In the genomic region with DNA sequence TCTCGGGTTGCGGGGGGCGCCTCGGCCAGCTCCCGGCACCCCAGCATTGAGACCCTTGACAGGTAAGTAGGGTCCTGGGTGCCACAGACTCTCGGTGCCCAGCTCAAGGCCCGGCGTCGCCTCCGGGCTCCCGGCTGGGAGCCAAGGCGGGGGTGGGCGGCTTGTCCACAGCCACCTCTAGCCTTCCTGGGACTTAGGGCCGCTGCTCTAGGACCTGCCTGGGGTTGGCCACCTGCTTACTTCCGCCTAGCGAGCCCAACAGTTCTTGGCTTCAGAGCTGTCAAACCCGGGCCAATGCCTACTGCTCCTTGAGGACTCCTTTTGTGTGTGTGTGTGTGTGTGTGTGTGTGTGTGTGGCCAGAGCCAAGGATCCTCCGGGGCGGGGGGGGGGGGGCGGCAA, we compare ENCODE assay signal across 8 mouse cellular contexts. TPM values are rescaled to one million over a fixed set of nuclear protein-coding genes. Genes with fewer than 3 reads are reported as not detected.
DNase-seq lines count a peak whose midpoint lies in the region; ATAC-seq and TF ChIP-seq lines count a peak whose summit lies in the region.

No protein-coding gene starts in this region.

- peak; percentile 67 for DNase-seq in 3134 (ENCODE audit: extremely low read depth, insufficient read length, low spot score)
- no peak for DNase-seq in ES-E14 (ENCODE audit: low read depth, low spot score)
- peak; percentile 60 to 64 for DNase-seq in cerebellum, postnatal 14 days
- peak; percentile 10 for DNase-seq in gastrocnemius, postnatal 10 days
- DNase-seq in kidney, adult 8-10 months = peak; percentile 14 to 15
- DNase-seq in urinary bladder, postnatal 25 days (ENCODE audit: low spot score) = peak; percentile 11

- H3K4me3 ChIP-seq in ES-E14 (ENCODE audit: insufficient read depth in 1 of 2, low read depth in 1 of 2, low read length in 2 of 2, poor library complexity in 1 of 2, severe bottlenecking in 1 of 2) = peak overlapping the region; percentile 63 to 72
- H3K4me3 ChIP-seq in liver, embryonic 15.5 days (replicated peaks) = peak overlapping the region; percentile 74

- no peaks in the 10 kb centered on the region for H3K4me1 ChIP-seq in ES-E14 (ENCODE audit: control insufficient read depth in 2 of 2, insufficient read depth in 2 of 2, low read length in 2 of 2, poor library complexity in 1 of 2)
- peaks cover 13% of the 10 kb centered on the region for H3K4me1 ChIP-seq in liver, embryonic 15.5 days (replicated peaks)

- WGBS in liver, embryonic 15.5 days (ENCODE audit: insufficient replicate concordance) = 18% methylated on average over 19 of the region's 20 CpGs

- H3K27ac ChIP-seq in ES-E14 (ENCODE audit: insufficient read depth, low read depth, low read length, poor library complexity, severe bottlenecking) = no peak overlapping the region
- peak overlapping the region; percentile 69 for H3K27ac ChIP-seq in liver, embryonic 15.5 days (replicated peaks)

- no peaks in the 10 kb centered on the region for H3K27me3 ChIP-seq in liver, embryonic 15.5 days

- peak overlapping the region; percentile 79 for H3K4me2 ChIP-seq in liver, embryonic 15.5 days

- in situ Hi-C loops in ES-E14 (cut with MboI; ENCODE audit: low sequenced_read_pairs in 2 of 2, unreplicated experiment in 2 of 2) = no loop called here

- H3K36me3 ChIP-seq in ES-E14 (ENCODE audit: control insufficient read depth, insufficient read depth, low read length, poor library complexity, severe bottlenecking) = no peaks in the 10 kb centered on the region
- H3K36me3 ChIP-seq in liver, embryonic 15.5 days (replicated peaks) = no peaks in the 10 kb centered on the region

- ATAC-seq in liver, embryonic 15.5 days (ENCODE audit: insufficient read depth) = peak; percentile 61
- ATAC-seq in neutrophil, adult 5-6 weeks (ENCODE audit: extremely low read depth, insufficient number of reproducible peaks, low FRiP score, poor library complexity, severe bottlenecking) = peak; percentile 23; the same call in 1 of the 2 replicates

- peak overlapping the region; percentile 61 for H3K9ac ChIP-seq in ES-E14 (ENCODE audit: insufficient read depth, low read depth, low read length, poor library complexity, severe bottlenecking)
- H3K9ac ChIP-seq in liver, embryonic 15.5 days = peak overlapping the region; percentile 78

- H3K9me3 ChIP-seq in ES-E14 (ENCODE audit: control insufficient read depth, insufficient read depth, low read depth, low read length) = no peaks in the 10 kb centered on the region
- no peaks in the 10 kb centered on the region for H3K9me3 ChIP-seq in liver, embryonic 15.5 days (replicated peaks)

TF ChIP-seq in ES-E14, 5 proteins besides CTCF, POLR2A, EP300 and RAD21:
- TF ChIP-seq ZC3H11A (IDR thresholded peaks at IDR 0.05; ENCODE audit: borderline replicate concordance, low read depth, low read length) = no peak
- no peak for TF ChIP-seq ZNF384 (IDR thresholded peaks at IDR 0.05; ENCODE audit: low read depth, low read length)
- no peak for TF ChIP-seq HCFC1 (IDR thresholded peaks at IDR 0.05; ENCODE audit: borderline replicate concordance, insufficient read depth, low read length)
- no peak for TF ChIP-seq CHD2 (IDR thresholded peaks at IDR 0.05; ENCODE audit: low read depth, low read length)
- TF ChIP-seq MAFK (IDR thresholded peaks at IDR 0.05; ENCODE audit: insufficient read depth, low read depth, low read length) = no peak

RNA-seq across cellular contexts. Expression of a gene that starts 0.5 kb away (rescaled TPM):
- 3.6 and 6.0 TPM in 2 replicates for total RNA-seq in ES-E14 (2012; rRNA removed)
- total RNA-seq in gastrocnemius, postnatal 10 days (2021) = 10 to 100 TPM; 24.7 to 26.2 TPM
- 4.8 and 5.0 TPM in 2 replicates for polyA plus RNA-seq in liver, embryonic 15.5 days (2015; fragmentation: Nextera tagmentation; extraction: Ambion mirVana)
- 27.0 and 30.4 TPM in 2 replicates for total RNA-seq in neutrophil, adult 5-6 weeks (2017)
